Mouse (Mus musculus): ENCODE measurements around the gene Zfp618.

GRCm38 (mm10) chr4:63154699-63155098 is 189.3 kb downstream of the Zfp618 start, which contains the start of gene Ambp:
- TF ChIP-seq CTCF (IDR thresholded peaks at IDR 0.05 in 2 of 3, conservative IDR thresholded peaks at IDR 0.05 in 1 of 3; ENCODE audit: control insufficient read depth in 1 of 3, insufficient read depth in 1 of 3, low read depth in 2 of 3, low read length in 3 of 3, poor library complexity in 1 of 3, severe bottlenecking in 1 of 3) (no peak), RCOR1 (IDR thresholded peaks at IDR 0.05; ENCODE audit: low read depth, low read length) (no peak), UBTF (IDR thresholded peaks at IDR 0.05; ENCODE audit: borderline replicate concordance, insufficient read depth, low read depth, low read length) (no peak), BHLHE40 (IDR thresholded peaks at IDR 0.05; ENCODE audit: borderline replicate concordance, low read depth, low read length) (no peak), EP300 (IDR thresholded peaks at IDR 0.05; ENCODE audit: low read depth in 1 of 2, low read length in 2 of 2) (no peak), TBP (IDR thresholded peaks at IDR 0.05; ENCODE audit: low read depth, low read length) (no peak), SIN3A (IDR thresholded peaks at IDR 0.05; ENCODE audit: low read length) (no peak), MYC (IDR thresholded peaks at IDR 0.05; ENCODE audit: low read depth, low read length) (no peak), MAX (IDR thresholded peaks at IDR 0.05; ENCODE audit: low read length) (no peak), POLR2A (IDR thresholded peaks at IDR 0.05; ENCODE audit: control insufficient read depth in 1 of 2, insufficient read depth in 1 of 2, low read depth in 1 of 2, low read length in 2 of 2, poor library complexity in 1 of 2) (no peak), CHD2 (IDR thresholded peaks at IDR 0.05; ENCODE audit: low read length) (no peak), E2F4 (IDR thresholded peaks at IDR 0.05; ENCODE audit: borderline replicate concordance, low read depth, low read length) (no peak)

Data from MEL (cell line).